Mouse (Mus musculus): ENCODE results near the gene Helz. TPM values are rescaled to one million over a fixed set of nuclear protein-coding genes. Genes with fewer than 3 reads are reported as not detected.
A peak's percentile ranks its signal among the peaks of the same experiment; 100 is the strongest.

Helz gene
- polyA plus RNA-seq, 1 experiment from 2014 or later, result 15.7 TPM

DNA sequence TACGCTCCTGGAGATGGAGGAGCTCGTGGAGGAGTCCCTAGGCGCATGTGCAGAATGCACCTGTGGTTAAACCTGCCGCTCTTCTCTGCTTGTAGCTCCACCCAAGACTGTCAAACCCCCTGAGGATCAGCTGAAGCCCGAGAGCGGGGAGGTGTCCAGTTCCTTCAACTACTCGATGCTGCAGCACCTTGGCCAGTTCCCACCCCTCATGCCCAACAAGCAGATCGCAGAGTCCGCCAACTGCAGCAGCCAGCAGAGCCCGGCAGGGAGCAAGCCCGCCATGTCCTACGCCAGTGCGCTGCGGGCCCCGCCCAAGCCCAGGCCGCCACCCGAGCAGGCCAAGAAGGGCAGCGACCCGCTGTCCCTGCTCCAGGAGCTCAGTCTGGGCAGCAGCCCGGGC is 138.6 kb downstream of the Helz start:
- Histone ChIP-seq H3K36me3 (peaks cover 30% of the 10 kb centered on the region), H3K9ac (no peak overlapping the region), H3K4me3 (no peak overlapping the region), H3K4me1 (replicated peaks) (peaks cover 32% of the 10 kb centered on the region), H3K4me2 (no peak overlapping the region), H3K27ac (replicated peaks) (no peak overlapping the region), H3K27me3 (no peaks in the 10 kb centered on the region), H3K9me3 (no peaks in the 10 kb centered on the region)
- ATAC-seq (ENCODE audit: low read depth), result no peak
- WGBS, result 91% methylated on average over 20 of the region's 20 CpGs

DNA sequence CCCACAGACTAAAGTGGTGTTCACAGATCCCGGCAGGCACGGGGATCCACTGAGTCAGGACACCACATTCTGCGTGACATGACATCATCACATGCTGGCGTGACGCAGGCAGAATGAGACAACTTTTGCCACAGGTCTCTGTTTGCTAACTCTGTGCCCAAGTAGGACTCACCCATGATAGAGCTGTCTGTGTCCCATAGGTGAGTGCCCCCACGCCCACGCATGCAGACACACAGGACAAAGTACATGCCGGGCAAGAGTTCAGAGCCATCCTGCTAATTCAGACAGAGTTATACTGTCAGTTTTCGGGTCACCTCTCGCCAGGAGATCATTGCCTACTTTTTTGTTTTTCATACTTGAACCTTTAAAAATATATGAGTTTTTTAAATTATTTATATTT is 140.8 kb downstream of the Helz start:
- Histone ChIP-seq H3K9me3 (no peaks in the 10 kb centered on the region), H3K36me3 (peaks cover 30% of the 10 kb centered on the region), H3K9ac (no peak overlapping the region), H3K27ac (replicated peaks) (no peak overlapping the region), H3K4me1 (replicated peaks) (peaks cover 17% of the 10 kb centered on the region), H3K27me3 (no peaks in the 10 kb centered on the region), H3K4me2 (no peak overlapping the region), H3K4me3 (no peak overlapping the region)
- 96% methylated on average over 10 of the region's 10 CpGs for WGBS
- ATAC-seq (ENCODE audit: low read depth), result no peak

DNA sequence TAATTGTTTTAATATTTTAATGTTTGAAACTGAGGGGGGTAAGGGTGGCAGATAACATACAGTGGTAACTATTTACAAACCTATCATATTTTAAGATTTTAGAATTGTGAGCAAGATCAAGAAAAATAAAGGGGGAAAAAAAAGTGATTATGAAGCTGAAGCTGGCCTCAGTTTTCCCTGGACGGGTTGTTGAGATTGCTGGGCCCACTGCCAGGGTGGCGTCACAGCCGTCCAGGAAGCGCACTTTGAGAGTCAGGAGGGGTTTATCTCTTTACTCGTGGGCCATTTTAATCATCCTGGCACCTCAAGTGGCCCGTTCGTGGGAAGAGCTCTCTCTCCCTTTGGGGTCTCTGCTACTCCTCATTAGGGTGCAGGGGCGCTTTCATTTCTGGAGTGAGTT is 143.8 kb downstream of the Helz start:
- 59% methylated on average over 8 of the region's 8 CpGs for WGBS
- Histone ChIP-seq H3K9ac (no peak overlapping the region), H3K9me3 (no peaks in the 10 kb centered on the region), H3K27ac (replicated peaks) (no peak overlapping the region), H3K4me1 (replicated peaks) (0 out of 2 replicates have a peak, but pooled peaks cover 3% of the 10 kb centered on the region), H3K4me3 (no peak overlapping the region), H3K36me3 (peaks cover 16% of the 10 kb centered on the region), H3K27me3 (no peaks in the 10 kb centered on the region), H3K4me2 (no peak overlapping the region)
- ATAC-seq (ENCODE audit: low read depth), result no peak

DNA sequence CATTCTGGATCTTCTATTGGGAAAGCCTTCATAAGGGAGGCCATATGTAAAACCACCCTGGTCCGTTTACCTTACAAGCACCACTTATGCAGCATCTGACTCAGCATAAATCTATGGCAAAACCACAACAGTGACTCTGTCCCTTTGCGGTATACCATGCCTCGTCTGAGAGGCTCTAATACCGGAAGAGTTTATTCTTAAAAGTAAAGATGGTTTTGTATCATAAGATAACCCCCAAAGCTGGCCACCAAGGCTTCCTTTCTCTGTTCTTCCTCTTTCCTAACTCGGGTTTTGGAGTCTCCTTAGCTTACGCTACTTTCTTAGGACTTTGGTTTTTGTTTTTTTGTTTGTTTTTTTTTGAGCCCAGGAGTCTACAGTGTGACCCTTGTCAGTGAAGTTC is 145.6 kb downstream of the Helz start:
- ATAC-seq (ENCODE audit: low read depth), result no peak
- H3K4me2 ChIP-seq, result no peak overlapping the region
- H3K9me3 ChIP-seq, result no peaks in the 10 kb centered on the region
- H3K9ac ChIP-seq, result no peak overlapping the region
- no peak overlapping the region for H3K27ac ChIP-seq (replicated peaks)
- peaks cover 8% of the 10 kb centered on the region for H3K36me3 ChIP-seq
- 88% methylated on average over 6 of the region's 6 CpGs for WGBS
- 0 out of 2 replicates have a peak, but pooled peaks cover 3% of the 10 kb centered on the region for H3K4me1 ChIP-seq (replicated peaks)
- H3K4me3 ChIP-seq, result no peak overlapping the region
- no peaks in the 10 kb centered on the region for H3K27me3 ChIP-seq

DNA sequence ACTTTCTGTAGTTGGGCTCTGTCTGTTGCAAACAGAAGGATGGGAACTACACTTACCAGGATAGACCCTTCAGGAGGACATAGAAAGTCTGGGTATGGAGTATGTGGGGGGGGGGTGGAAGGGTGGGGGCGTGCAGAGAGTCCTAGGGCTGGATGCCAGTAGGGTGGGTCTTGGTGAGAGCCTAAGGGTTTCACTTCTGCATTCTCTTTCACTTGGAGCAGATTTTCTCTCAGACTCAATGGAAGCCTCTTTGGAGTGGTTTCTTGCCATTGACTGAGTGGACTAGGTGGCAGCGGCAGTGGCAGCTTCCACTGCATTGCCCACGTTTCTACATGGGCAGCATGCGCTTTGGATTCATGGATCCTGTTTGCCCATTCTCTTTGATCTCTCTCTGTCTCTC is 152.2 kb downstream of the Helz start:
- Histone ChIP-seq H3K36me3 (no peaks in the 10 kb centered on the region), H3K27me3 (no peaks in the 10 kb centered on the region), H3K4me2 (no peak overlapping the region), H3K9ac (no peak overlapping the region), H3K9me3 (no peaks in the 10 kb centered on the region), H3K4me1 (replicated peaks) (peaks cover 14% of the 10 kb centered on the region), H3K4me3 (no peak overlapping the region), H3K27ac (replicated peaks) (no peak overlapping the region)
- ATAC-seq (ENCODE audit: low read depth), result no peak
- WGBS, result 92% methylated on average over 4 of the region's 4 CpGs

DNA sequence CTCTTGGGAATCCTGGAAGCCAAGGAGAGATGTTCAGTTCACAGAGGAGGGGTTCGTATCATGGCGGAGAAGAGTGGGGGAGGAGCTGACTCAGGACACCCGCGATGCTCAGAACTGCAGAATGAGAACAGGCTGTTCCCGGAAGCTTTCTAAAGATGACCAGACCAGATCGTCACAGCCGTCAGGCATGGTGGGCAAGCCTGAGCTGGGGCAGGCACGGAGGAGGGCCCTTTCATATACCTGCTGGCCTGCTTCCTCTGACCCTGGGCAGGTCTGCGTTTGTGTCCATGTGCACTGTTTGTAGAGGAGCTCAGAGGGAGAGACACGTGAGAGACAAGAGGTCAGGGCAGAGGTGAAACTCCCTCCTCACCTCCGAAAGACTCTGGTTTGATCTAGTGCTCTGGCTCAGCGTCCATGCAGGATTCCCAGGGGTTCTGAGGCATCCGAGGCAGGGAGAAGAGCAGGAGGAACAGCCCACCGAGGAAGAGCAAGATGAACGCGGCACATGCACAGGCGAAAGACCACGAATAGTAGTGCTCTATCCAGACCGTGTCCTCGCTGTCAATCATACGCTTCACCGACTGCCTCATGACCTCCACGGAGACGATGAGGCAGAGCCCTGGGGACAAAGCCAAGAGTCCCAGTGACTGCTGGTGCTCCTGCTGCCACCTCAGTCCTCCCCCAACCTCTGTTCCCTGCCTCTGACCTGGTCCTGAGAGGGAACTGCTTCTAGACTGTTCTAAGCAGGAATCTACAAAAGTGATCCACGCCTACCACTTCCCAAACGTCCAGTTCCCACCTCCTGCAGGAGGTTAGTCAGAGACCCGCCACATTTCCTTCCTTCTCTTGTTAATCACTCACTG is 155.8 kb downstream of the Helz start:
- Histone ChIP-seq H3K4me3 (no peak overlapping the region), H3K4me2 (no peak overlapping the region), H3K4me1 (replicated peaks) (peaks cover 29% of the 10 kb centered on the region), H3K27ac (replicated peaks) (no peak overlapping the region), H3K9me3 (no peaks in the 10 kb centered on the region), H3K9ac (no peak overlapping the region), H3K36me3 (no peaks in the 10 kb centered on the region), H3K27me3 (no peaks in the 10 kb centered on the region)
- WGBS, result 48% methylated on average over 27 of the region's 27 CpGs
- no peak for ATAC-seq (ENCODE audit: low read depth)

DNA sequence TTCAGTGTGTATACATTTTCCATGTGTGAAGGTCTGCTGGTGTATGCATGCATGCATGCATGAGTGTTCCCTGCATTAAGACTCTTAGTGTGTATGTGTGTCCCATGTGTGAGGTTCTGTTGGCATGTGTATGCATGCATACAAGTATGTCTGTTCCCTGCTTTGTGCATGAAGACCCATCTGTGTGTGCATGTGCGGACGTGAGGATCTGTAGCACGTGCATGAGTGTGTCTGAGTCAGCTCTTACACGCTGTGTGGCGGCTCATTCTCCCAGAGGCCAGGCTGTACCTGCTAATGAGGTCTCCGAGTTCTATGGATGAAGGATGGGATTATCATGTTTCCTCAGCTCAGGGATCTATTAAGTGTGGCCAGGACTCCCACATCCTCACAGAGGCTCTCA is 157.3 kb downstream of the Helz start:
- Histone ChIP-seq H3K27me3 (no peaks in the 10 kb centered on the region), H3K4me2 (no peak overlapping the region), H3K9me3 (no peaks in the 10 kb centered on the region), H3K4me3 (no peak overlapping the region), H3K9ac (no peak overlapping the region), H3K36me3 (no peaks in the 10 kb centered on the region), H3K4me1 (replicated peaks) (peaks cover 30% of the 10 kb centered on the region), H3K27ac (replicated peaks) (no peak overlapping the region)
- WGBS, result 52% methylated on average over 6 of the region's 6 CpGs
- no peak for ATAC-seq (ENCODE audit: low read depth)

DNA sequence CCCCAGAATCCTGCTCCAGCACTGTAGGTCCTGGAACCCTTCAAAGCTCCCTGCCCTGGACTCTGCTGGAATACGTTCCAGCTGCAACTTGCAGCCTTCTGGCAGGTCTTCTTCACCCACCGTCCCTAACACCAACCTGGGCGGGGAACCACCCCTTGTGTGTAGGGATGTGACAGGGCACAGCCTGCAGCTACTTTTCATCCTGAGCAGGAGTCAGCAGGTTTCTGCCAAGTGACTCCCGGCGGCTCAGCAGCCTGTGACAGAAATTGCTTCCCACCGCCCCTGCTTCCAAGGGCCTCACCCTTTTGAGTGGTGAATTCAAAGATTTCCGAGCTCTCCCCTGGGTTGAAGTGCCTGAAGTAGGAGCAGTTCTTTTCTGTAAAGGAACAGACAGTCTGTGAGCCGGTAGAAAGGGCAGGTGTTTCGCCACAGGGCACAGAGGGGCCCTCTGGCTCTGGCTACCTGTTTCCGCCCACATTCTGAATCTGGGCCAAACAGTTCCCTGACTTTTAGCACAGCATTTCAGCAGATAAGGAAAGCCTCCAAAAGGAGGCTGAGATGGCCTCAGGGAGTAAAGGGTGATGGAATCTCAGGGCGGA is 157.8 kb downstream of the Helz start:
- Histone ChIP-seq H3K9ac (no peak overlapping the region), H3K9me3 (no peaks in the 10 kb centered on the region), H3K27me3 (no peaks in the 10 kb centered on the region), H3K27ac (replicated peaks) (no peak overlapping the region), H3K4me3 (no peak overlapping the region), H3K4me1 (replicated peaks) (peaks cover 30% of the 10 kb centered on the region), H3K4me2 (no peak overlapping the region), H3K36me3 (no peaks in the 10 kb centered on the region)
- ATAC-seq (ENCODE audit: low read depth), result no peak
- 67% methylated on average over 11 of the region's 11 CpGs for whole genome bisulfite sequencing

DNA sequence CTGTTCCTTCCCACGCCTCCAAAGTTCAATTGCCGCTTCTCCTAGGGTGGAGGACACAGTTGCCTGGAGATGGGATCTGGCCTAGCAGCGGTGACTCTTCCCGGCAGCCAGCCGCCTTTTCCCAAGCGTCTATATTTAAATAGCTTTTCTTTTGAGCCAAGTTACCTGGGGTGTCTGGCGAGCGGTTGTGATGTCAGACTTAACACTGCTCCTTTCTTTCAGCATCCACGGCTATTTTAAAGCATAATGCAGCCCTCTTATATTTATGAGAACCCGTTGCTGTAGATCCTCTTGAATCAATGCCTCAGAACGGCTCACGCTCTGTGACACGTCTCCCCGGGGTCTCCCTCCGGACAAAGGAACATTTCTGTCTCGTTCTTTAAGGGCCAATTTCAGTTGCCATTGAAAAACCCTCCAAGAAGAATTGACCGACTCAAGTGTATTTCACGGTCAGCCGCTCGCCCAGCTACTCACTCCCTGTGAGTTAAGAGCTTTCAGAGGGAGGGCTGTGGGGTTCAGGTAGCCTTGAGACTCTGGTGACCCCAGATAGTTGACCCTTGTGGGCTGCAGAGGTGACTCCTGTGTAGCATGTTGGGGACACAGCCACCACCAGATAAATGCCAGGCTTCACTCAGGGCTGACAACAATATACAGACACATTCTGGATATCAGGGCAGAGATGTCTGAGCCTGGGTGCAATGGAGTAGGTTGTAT is 160.3 kb downstream of the Helz start:
- no peak overlapping the region for H3K4me3 ChIP-seq
- H3K9me3 ChIP-seq, result no peaks in the 10 kb centered on the region
- no peaks in the 10 kb centered on the region for H3K36me3 ChIP-seq
- no peak overlapping the region for H3K4me2 ChIP-seq
- H3K27ac ChIP-seq (replicated peaks), result 0 out of 2 replicates have a peak overlapping the region, but pooled peaks have one; percentile 2
- peaks cover 29% of the 10 kb centered on the region for H3K4me1 ChIP-seq (replicated peaks)
- no peaks in the 10 kb centered on the region for H3K27me3 ChIP-seq
- 17% methylated on average over 20 of the region's 20 CpGs for WGBS
- H3K9ac ChIP-seq, result no peak overlapping the region
- ATAC-seq (ENCODE audit: low read depth), result peak; percentile 47

DNA sequence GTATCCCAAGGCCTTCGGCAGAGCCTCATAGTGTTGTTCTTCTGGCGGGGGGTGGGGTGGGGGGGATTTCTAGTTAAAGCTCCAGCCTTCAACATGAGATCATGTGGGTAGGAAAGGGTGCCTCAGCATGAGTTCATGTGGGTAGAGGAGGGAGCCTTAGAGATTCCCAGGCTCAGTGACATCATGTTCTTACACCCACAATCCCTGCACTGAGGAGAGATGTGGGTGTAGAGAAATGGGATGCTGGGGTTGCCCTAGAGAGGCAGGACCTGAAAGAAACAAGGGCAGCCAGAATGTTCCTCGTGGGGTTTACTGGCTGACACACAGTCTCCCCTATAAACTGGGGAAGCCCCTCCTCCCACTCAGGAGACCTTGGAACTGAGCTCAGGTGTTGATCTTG is 162.6 kb downstream of the Helz start:
- H3K9me3 ChIP-seq, result no peaks in the 10 kb centered on the region
- WGBS, result 92% methylated on average over 3 of the region's 3 CpGs
- no peak overlapping the region for H3K4me3 ChIP-seq
- no peak overlapping the region for H3K4me2 ChIP-seq
- H3K27me3 ChIP-seq, result no peaks in the 10 kb centered on the region
- no peak overlapping the region for H3K27ac ChIP-seq (replicated peaks)
- no peaks in the 10 kb centered on the region for H3K36me3 ChIP-seq
- peaks cover 18% of the 10 kb centered on the region for H3K4me1 ChIP-seq (replicated peaks)
- H3K9ac ChIP-seq, result no peak overlapping the region
- ATAC-seq (ENCODE audit: low read depth), result no peak

DNA sequence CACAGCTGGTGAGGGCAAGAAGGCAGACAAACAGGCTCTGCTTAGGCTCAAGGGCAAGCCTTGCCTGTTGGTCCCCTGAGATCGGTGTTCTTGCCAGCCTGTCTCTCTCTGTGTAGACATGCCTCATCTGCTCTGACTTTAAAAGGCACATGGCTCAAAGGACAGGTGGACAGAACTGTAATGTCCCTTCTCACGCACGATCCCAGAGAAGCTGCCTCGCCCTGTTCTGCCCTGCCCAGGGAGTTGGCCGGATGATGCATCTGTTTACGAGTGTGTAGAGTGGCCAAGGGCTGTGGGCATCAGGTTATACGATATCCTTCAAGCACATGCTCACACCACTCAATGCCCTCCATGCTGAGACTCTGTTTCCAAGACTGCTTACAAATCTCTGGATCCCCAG is 166.6 kb downstream of the Helz start:
- WGBS, result 74% methylated on average over 7 of the region's 7 CpGs
- no peaks in the 10 kb centered on the region for H3K9me3 ChIP-seq
- H3K36me3 ChIP-seq, result no peaks in the 10 kb centered on the region
- no peak overlapping the region for H3K27ac ChIP-seq (replicated peaks)
- no peak overlapping the region for H3K9ac ChIP-seq
- no peak overlapping the region for H3K4me3 ChIP-seq
- H3K27me3 ChIP-seq, result no peaks in the 10 kb centered on the region
- no peak for ATAC-seq (ENCODE audit: low read depth)
- 0 out of 2 replicates have a peak, but pooled peaks cover 3% of the 10 kb centered on the region for H3K4me1 ChIP-seq (replicated peaks)
- no peak overlapping the region for H3K4me2 ChIP-seq

DNA sequence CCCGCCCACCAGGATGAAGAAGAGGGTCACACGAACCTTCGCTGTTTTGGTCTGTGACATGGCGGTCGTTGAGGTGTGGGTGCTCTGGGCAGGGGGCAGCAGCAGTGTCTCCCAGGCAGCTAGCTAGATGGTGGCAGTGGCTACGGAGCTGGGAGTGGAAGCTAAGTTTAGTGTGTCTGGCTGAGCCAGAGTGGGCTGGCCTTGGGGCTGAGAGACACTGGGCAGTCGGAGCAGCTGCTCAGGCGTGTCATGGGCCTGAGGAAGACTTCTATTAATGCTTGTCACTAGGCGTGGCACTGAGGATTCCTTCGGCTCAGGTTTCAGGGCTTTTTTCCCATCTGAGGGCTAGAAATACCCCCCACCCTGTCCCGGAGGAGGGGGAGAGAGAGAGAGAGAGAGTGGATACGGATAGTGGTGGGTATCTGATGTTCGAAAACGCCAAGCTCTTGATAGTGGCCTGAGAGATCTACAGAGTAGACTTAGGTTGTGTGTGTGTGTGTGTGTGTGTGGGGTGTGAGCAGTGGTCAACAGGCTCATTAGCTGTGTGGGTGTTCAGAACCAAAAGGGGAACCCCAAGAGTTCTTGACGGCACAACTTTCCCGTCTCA is 168.7 kb downstream of the Helz start, which contains the start of gene Cacng1:
Cacng1 (minus strand) TSS at position 191 of the 607 bp plus-strand sequence.
- Histone ChIP-seq H3K36me3 (no peaks in the 10 kb centered on the region), H3K4me3 (no peak within 1 kb of the TSS), H3K9ac (no peak within 1 kb of the TSS), H3K27me3 (no peaks in the 10 kb centered on the region), H3K27ac (replicated peaks) (no peak within 1 kb of the TSS), H3K4me2 (no peak within 1 kb of the TSS), H3K4me1 (replicated peaks) (0 out of 2 replicates have a peak, but pooled peaks cover 3% of the 10 kb centered on the region), H3K9me3 (no peaks in the 10 kb centered on the region)
- 83% methylated on average over 16 of the region's 16 CpGs for WGBS
- ATAC-seq (ENCODE audit: low read depth), result no peak

Measured in neural tube, embryonic 13.5 days (tissue).